Mouse (Mus musculus) bone marrow, adult 2 months (tissue): ENCODE measurements around the gene Capn13. TPM values are rescaled to one million over a fixed set of nuclear protein-coding genes. Genes with fewer than 3 reads are reported as not detected.

Experiments used
- H3K27ac ChIP-seq: fragments of 200-500 bp; 2 replicates; pipeline ENCODE4 v1.5.1; 2012; ENCODE audit warnings: low read depth, mild to moderate bottlenecking, control low read depth, inconsistent platforms, low read length; ENCODE audit not compliant: control insufficient read depth, poor library complexity, insufficient read depth
- H3K4me1 ChIP-seq: fragments of 200-500 bp; 2 replicates; pipeline ENCODE4 v1.6.1; 2011; ENCODE audit warnings: low read length; ENCODE audit not compliant: control insufficient read depth, insufficient read depth
- H3K4me3 ChIP-seq: fragments of 200-500 bp; replicated peaks from 2 replicates; pipeline ENCODE3; 2011; ENCODE audit warnings: mild to moderate bottlenecking, low read depth, low read length, control low read depth; ENCODE audit not compliant: control insufficient read depth
- CTCF ChIP-seq: fragments of 200-500 bp; IDR thresholded peaks from 2 replicates; pipeline ENCODE4 v1.5.1; 2011; ENCODE audit warnings: low read length, control low read depth; ENCODE audit not compliant: control insufficient read depth, insufficient read depth
- POLR2A ChIP-seq: fragments of 200-500 bp; IDR thresholded peaks from 2 replicates; pipeline ENCODE4 v1.6.1; 2011; ENCODE audit warnings: low read depth, mild to moderate bottlenecking, control low read depth, low read length, borderline replicate concordance; ENCODE audit not compliant: control insufficient read depth
- WGBS: fragments of 180-500 bp; shearing (Covaris S2); methylation state at CpG from one replicate; pipeline ENCODE4 v1.1.7; 2018; 5-methylcytosine and 5-hydroxymethylcytosine counted together
- polyA plus RNA-seq: library from polyadenylated mRNA; stranded (reverse); fragments of >200 nt; gene quantifications from 2 replicates; pipeline ENCODE4 v1.2.4, GENCODE M21; 2011; ENCODE audit warnings: low replicate concordance; ENCODE audit not compliant: missing spikeins, insufficient read depth, insufficient read length

The Capn13 gene
- polyA plus RNA-seq, 1 experiment, result not detected

GRCm38 (mm10) chr17:73399136-73399535 lies 1.5 kb downstream of the Capn13 start:
- 11% methylated on average over 2 of the region's 2 CpGs for WGBS
- no peaks in the 10 kb centered on the region; the same call in 1 of the 2 replicates for H3K4me1 ChIP-seq

GRCm38 (mm10) chr17:73393361-73393760 lies 7.3 kb downstream of the Capn13 start:
- Histone ChIP-seq H3K4me1 (peaks cover 2% of the 10 kb centered on the region; the same call in 1 of the 2 replicates), H3K4me3 (no peak overlapping the region), H3K27ac (no peak overlapping the region)
- 58% methylated on average over 1 of the region's 1 CpGs for WGBS
- no peak for TF ChIP-seq POLR2A
- TF ChIP-seq CTCF, result no peak

More at GRCm38 (mm10) chr17:73399136-73399535, 1.5 kb downstream of the Capn13 start:
- TF ChIP-seq POLR2A (no peak), CTCF (no peak)
- H3K4me3 ChIP-seq, result no peak overlapping the region
- H3K27ac ChIP-seq, result no peak overlapping the region

GRCm38 (mm10) chr17:73391771-73392170 lies 8.9 kb downstream of the Capn13 start:
- WGBS, result 77% methylated on average over 4 of the region's 4 CpGs
- H3K4me1 ChIP-seq, result peaks cover 2% of the 10 kb centered on the region; the same call in 1 of the 2 replicates
- no peak overlapping the region for H3K27ac ChIP-seq
- H3K4me3 ChIP-seq, result no peak overlapping the region
- no peak for TF ChIP-seq POLR2A

GRCm38 (mm10) chr17:73390191-73391089 lies 10.2 kb downstream of the Capn13 start:
- no peak overlapping the region for H3K27ac ChIP-seq
- H3K4me1 ChIP-seq, result peaks cover 2% of the 10 kb centered on the region; the same call in 1 of the 2 replicates
- WGBS, result 48% methylated on average over 7 of the region's 7 CpGs
- TF ChIP-seq POLR2A (no peak), CTCF (no peak)
- H3K4me3 ChIP-seq, result no peak overlapping the region

- Histone ChIP-seq H3K4me3 (no peak overlapping the region), H3K4me1 (peaks cover 2% of the 10 kb centered on the region; the same call in 1 of the 2 replicates), H3K27ac (no peak overlapping the region)
- no peak for TF ChIP-seq CTCF
- WGBS, result 84% methylated on average over 3 of the region's 3 CpGs
These were observed 11.3 kb downstream of the Capn13 start for GRCm38 (mm10) chr17:73389336-73389735.

GRCm38 (mm10) chr17:73386581-73386980 lies 14.1 kb downstream of the Capn13 start:
- Histone ChIP-seq H3K27ac (no peak overlapping the region), H3K4me3 (no peak overlapping the region), H3K4me1 (peaks cover 2% of the 10 kb centered on the region; the same call in 1 of the 2 replicates)
- no peak for TF ChIP-seq POLR2A
- no peak for TF ChIP-seq CTCF
- 51% methylated on average over 2 of the region's 2 CpGs for WGBS

GRCm38 (mm10) chr17:73385940-73386339 lies 14.7 kb downstream of the Capn13 start:
- WGBS, result 69% methylated on average over 3 of the region's 3 CpGs
- Histone ChIP-seq H3K4me3 (no peak overlapping the region), H3K4me1 (peaks cover 2% of the 10 kb centered on the region; the same call in 1 of the 2 replicates), H3K27ac (no peak overlapping the region)
- TF ChIP-seq CTCF, result no peak
- no peak for TF ChIP-seq POLR2A

GRCm38 (mm10) chr17:73382327-73383014 lies 18.2 kb downstream of the Capn13 start:
- no peak overlapping the region for H3K27ac ChIP-seq
- 64% methylated on average over 9 of the region's 9 CpGs for WGBS
- H3K4me1 ChIP-seq, result no peaks in the 10 kb centered on the region
- no peak for TF ChIP-seq CTCF
- no peak for TF ChIP-seq POLR2A
- H3K4me3 ChIP-seq, result no peak overlapping the region

GRCm38 (mm10) chr17:73381681-73382080 lies 19.0 kb downstream of the Capn13 start:
- no peak for TF ChIP-seq POLR2A
- no peak for TF ChIP-seq CTCF
- no peak overlapping the region for H3K4me3 ChIP-seq
- H3K27ac ChIP-seq, result no peak overlapping the region
- 81% methylated on average over 3 of the region's 3 CpGs for WGBS
- no peaks in the 10 kb centered on the region for H3K4me1 ChIP-seq
